Mouse (Mus musculus) cerebellum, adult (tissue): Measurements from ENCODE around the gene Olfr199.
"Not testable (repeated sequence)": the region's sequence is repeated elsewhere in the genome, so short reads cannot be mapped to it uniquely, and the experiment has no call there.

Experiments used
- ATAC-seq: cut with Nextera tagmentation; 2 replicates; pipeline ENCODE4 v1.9.2; 2017; ENCODE audit warnings: mild to moderate bottlenecking, moderate library complexity, mixed read lengths; ENCODE audit not compliant: insufficient number of reproducible peaks, low FRiP score, low TSS enrichment

The Olfr199 gene

GRCm38 (mm10) chr16:59219667-59220066, at the start of gene Olfr199:
Olfr199 (minus strand) TSS chr16:59219767.
- not testable (repeated sequence) for ATAC-seq

GRCm38 (mm10) chr16:59269097-59269496, 49.5 kb upstream of the Olfr199 start:
- ATAC-seq: not testable (repeated sequence)

- no peak for ATAC-seq
Observed at GRCm38 (mm10) chr16:59249684-59250083, 30.1 kb upstream of the Olfr199 start.

GRCm38 (mm10) chr16:59217861-59218260, 1.7 kb downstream of the Olfr199 start:
- ATAC-seq: not testable (repeated sequence)

GRCm38 (mm10) chr16:59203433-59203832, 16.1 kb downstream of the Olfr199 start, which contains the start of gene Olfr198:
Olfr198 (minus strand) TSS chr16:59203533.
- not testable (repeated sequence) for ATAC-seq

- no peak for ATAC-seq
Observed at GRCm38 (mm10) chr16:59170354-59170753, 49.2 kb downstream of the Olfr199 start, which contains the start of gene Olfr196. Olfr196 (minus strand) TSS chr16:59170454.
